Mouse (Mus musculus) midbrain, embryonic 11.5 days (tissue): Measurements from ENCODE around the gene Emid1. TPM values are rescaled to one million over a fixed set of nuclear protein-coding genes. Genes with fewer than 3 reads are reported as not detected.

Experiments
- ATAC-seq: fragments of 200-750 bp; cut with Nextera tagmentation; 2 replicates; pipeline ENCODE4 v1.8.0; 2017; ENCODE audit warnings: moderate TSS enrichment, moderate library complexity; ENCODE audit not compliant: low FRiP score
- DNase-seq: peaks from one replicate; pipeline ENCODE4 v3.0.0; 2015; ENCODE audit warnings: low spot score; ENCODE audit errors: missing footprints
- H3K27ac ChIP-seq: fragments of 300-500 bp; sonication (generic); 2 replicates; pipeline ENCODE4 v1.5.1; 2014; ENCODE audit warnings: low read depth, low read length
- H3K27me3 ChIP-seq: fragments of 300-500 bp; sonication (generic); 2 replicates; pipeline ENCODE4 v1.6.1; 2014; ENCODE audit warnings: mild to moderate bottlenecking, low read length, moderate library complexity, mixed read lengths; ENCODE audit not compliant: control insufficient read depth, insufficient read depth
- H3K36me3 ChIP-seq: fragments of 300-500 bp; sonication (generic); 2 replicates; pipeline ENCODE4 v1.6.1; 2014; ENCODE audit warnings: mild to moderate bottlenecking, low read length, moderate library complexity, mixed read lengths; ENCODE audit not compliant: control insufficient read depth, insufficient read depth
- H3K4me1 ChIP-seq: fragments of 300-500 bp; sonication (generic); 2 replicates; pipeline ENCODE4 v1.6.1; 2014; ENCODE audit warnings: low read length; ENCODE audit not compliant: control insufficient read depth, insufficient read depth
- H3K4me2 ChIP-seq: fragments of 300-500 bp; sonication (generic); 2 replicates; pipeline ENCODE4 v1.6.1; 2014; ENCODE audit warnings: mild to moderate bottlenecking, moderate library complexity
- H3K4me3 ChIP-seq: fragments of 300-500 bp; sonication (generic); 2 replicates; pipeline ENCODE4 v1.5.1; 2014; ENCODE audit warnings: low read depth, low read length
- H3K9ac ChIP-seq: fragments of 300-500 bp; sonication (generic); 2 replicates; pipeline ENCODE4 v1.6.1; 2014; ENCODE audit warnings: low read length
- H3K9me3 ChIP-seq: fragments of 300-500 bp; sonication (generic); 2 replicates; pipeline ENCODE4 v1.6.1; 2016; ENCODE audit warnings: low read length; ENCODE audit not compliant: control insufficient read depth
- WGBS: fragments of 180-500 bp; shearing (Covaris S2); extraction: QIAGEN DNeasy Blood & Tissue Kit; methylation state at CpG from one replicate; pipeline ENCODE4 v1.1.7; 2014; 5-methylcytosine and 5-hydroxymethylcytosine counted together
- polyA plus RNA-seq: library from polyadenylated mRNA; unstranded; fragments of >200 nt; fragmentation: Nextera tagmentation; extraction: Ambion mirVana; gene quantifications from 2 replicates; pipeline ENCODE4 v1.2.1, GENCODE M21; 2014

The Emid1 gene
- polyA plus RNA-seq, 1 experiment from 2014 or later: 13.7 TPM

GRCm38 (mm10) chr11:5172861-5173260 is 20.8 kb upstream of the Emid1 start:
- no peak overlapping the region for H3K9ac ChIP-seq
- H3K9me3 ChIP-seq: no peaks in the 10 kb centered on the region
- ATAC-seq (no peak), DNase-seq (no peak)
- WGBS: 46% methylated on average over 3 of the region's 3 CpGs
- H3K27ac ChIP-seq: no peak overlapping the region
- H3K4me3 ChIP-seq: no peak overlapping the region
- H3K27me3 ChIP-seq: no peaks in the 10 kb centered on the region
- H3K4me2 ChIP-seq: no peak overlapping the region
- H3K36me3 ChIP-seq: no peaks in the 10 kb centered on the region
- no peaks in the 10 kb centered on the region for H3K4me1 ChIP-seq

- no peak overlapping the region for H3K4me3 ChIP-seq
- no peak for DNase-seq
- no peak overlapping the region for H3K4me2 ChIP-seq
- 85% methylated on average over 9 of the region's 9 CpGs for WGBS
- no peak for ATAC-seq
- H3K4me1 ChIP-seq: no peaks in the 10 kb centered on the region
- H3K36me3 ChIP-seq: no peaks in the 10 kb centered on the region
- no peaks in the 10 kb centered on the region for H3K27me3 ChIP-seq
- H3K27ac ChIP-seq: no peak overlapping the region
- H3K9ac ChIP-seq: no peak overlapping the region
- H3K9me3 ChIP-seq: no peaks in the 10 kb centered on the region
Observed at GRCm38 (mm10) chr11:5167311-5167710, 15.3 kb upstream of the Emid1 start.

GRCm38 (mm10) chr11:5165471-5165916 is 13.4 kb upstream of the Emid1 start:
- Histone ChIP-seq H3K4me2 (no peak overlapping the region), H3K27ac (no peak overlapping the region), H3K27me3 (no peaks in the 10 kb centered on the region), H3K4me1 (no peaks in the 10 kb centered on the region), H3K36me3 (no peaks in the 10 kb centered on the region), H3K9ac (no peak overlapping the region), H3K4me3 (no peak overlapping the region), H3K9me3 (no peaks in the 10 kb centered on the region)
- WGBS: 24% methylated on average over 8 of the region's 8 CpGs
- ATAC-seq: no peak
- no peak for DNase-seq

- no peak for DNase-seq
Observed at GRCm38 (mm10) chr11:5164310-5164709, 12.3 kb upstream of the Emid1 start.

GRCm38 (mm10) chr11:5163421-5163820 is 11.4 kb upstream of the Emid1 start:
- no peak overlapping the region for H3K4me3 ChIP-seq
- H3K4me2 ChIP-seq: no peak overlapping the region
- DNase-seq (no peak), ATAC-seq (no peak)
- H3K4me1 ChIP-seq: no peaks in the 10 kb centered on the region
- H3K9ac ChIP-seq: no peak overlapping the region
- no peaks in the 10 kb centered on the region for H3K36me3 ChIP-seq
- no peaks in the 10 kb centered on the region for H3K9me3 ChIP-seq
- H3K27ac ChIP-seq: no peak overlapping the region
- H3K27me3 ChIP-seq: no peaks in the 10 kb centered on the region
- WGBS: 94% methylated on average over 8 of the region's 8 CpGs

More at GRCm38 (mm10) chr11:5164310-5164709, 12.3 kb upstream of the Emid1 start:
- no peak overlapping the region for H3K4me3 ChIP-seq
- H3K36me3 ChIP-seq: no peaks in the 10 kb centered on the region
- 17% methylated on average over 8 of the region's 8 CpGs for WGBS
- no peaks in the 10 kb centered on the region for H3K27me3 ChIP-seq
- H3K27ac ChIP-seq: no peak overlapping the region
- no peak for ATAC-seq
- no peaks in the 10 kb centered on the region for H3K4me1 ChIP-seq
- H3K4me2 ChIP-seq: no peak overlapping the region
- H3K9ac ChIP-seq: no peak overlapping the region
- no peaks in the 10 kb centered on the region for H3K9me3 ChIP-seq

GRCm38 (mm10) chr11:5160722-5161485 is 8.8 kb upstream of the Emid1 start:
- no peak overlapping the region for H3K4me3 ChIP-seq
- H3K4me1 ChIP-seq: no peaks in the 10 kb centered on the region
- H3K27ac ChIP-seq: no peak overlapping the region
- WGBS: 74% methylated on average over 17 of the region's 17 CpGs
- no peaks in the 10 kb centered on the region for H3K36me3 ChIP-seq
- H3K9ac ChIP-seq: no peak overlapping the region
- no peaks in the 10 kb centered on the region for H3K27me3 ChIP-seq
- no peak for DNase-seq
- no peaks in the 10 kb centered on the region for H3K9me3 ChIP-seq
- no peak for ATAC-seq
- H3K4me2 ChIP-seq: no peak overlapping the region

GRCm38 (mm10) chr11:5158056-5158455 is 6.0 kb upstream of the Emid1 start:
- WGBS: 86% methylated on average over 11 of the region's 11 CpGs
- ATAC-seq: no peak
- no peak overlapping the region for H3K9ac ChIP-seq

GRCm38 (mm10) chr11:5154961-5155805 is 3.1 kb upstream of the Emid1 start:
- WGBS: 54% methylated on average over 10 of the region's 10 CpGs

More at GRCm38 (mm10) chr11:5158056-5158455, 6.0 kb upstream of the Emid1 start:
- Histone ChIP-seq H3K4me2 (no peak overlapping the region), H3K27ac (no peak overlapping the region), H3K4me3 (no peak overlapping the region), H3K27me3 (no peaks in the 10 kb centered on the region; the same call in 1 of the 2 replicates), H3K36me3 (no peaks in the 10 kb centered on the region), H3K4me1 (no peaks in the 10 kb centered on the region), H3K9me3 (no peaks in the 10 kb centered on the region)
- no peak for DNase-seq

GRCm38 (mm10) chr11:5151247-5151630 is 818 bp downstream of the Emid1 start:
- ATAC-seq (no peak; the same call in 1 of the 2 replicates), DNase-seq (no peak)
- H3K4me1 ChIP-seq: peaks cover 26% of the 10 kb centered on the region
- peak overlapping the region; percentile 95 for H3K4me2 ChIP-seq
- H3K9ac ChIP-seq: peak overlapping the region; percentile 81
- no peak overlapping the region for H3K27ac ChIP-seq
- peaks cover 3% of the 10 kb centered on the region; the same call in 1 of the 2 replicates for H3K27me3 ChIP-seq
- no peaks in the 10 kb centered on the region for H3K36me3 ChIP-seq
- H3K4me3 ChIP-seq: peak overlapping the region; percentile 53
- WGBS: 6% methylated on average over 4 of the region's 4 CpGs
- H3K9me3 ChIP-seq: no peaks in the 10 kb centered on the region

More at GRCm38 (mm10) chr11:5154961-5155805, 3.1 kb upstream of the Emid1 start:
- peaks cover 13% of the 10 kb centered on the region for H3K4me1 ChIP-seq
- no peak overlapping the region for H3K4me3 ChIP-seq
- no peak overlapping the region for H3K9ac ChIP-seq
- ATAC-seq: no peak
- H3K36me3 ChIP-seq: no peaks in the 10 kb centered on the region
- H3K27ac ChIP-seq: no peak overlapping the region
- H3K27me3 ChIP-seq: peaks cover 3% of the 10 kb centered on the region; the same call in 1 of the 2 replicates
- no peak for DNase-seq
- H3K9me3 ChIP-seq: no peaks in the 10 kb centered on the region
- H3K4me2 ChIP-seq: no peak overlapping the region
